Comparison of ENCODE assay signal across 9 mouse cellular contexts in genomic region chr3:116033871-116034222, GRCm38 (mm10). TPM values are rescaled to one million over a fixed set of nuclear protein-coding genes. Genes with fewer than 3 reads are reported as not detected.
A peak's percentile ranks its signal among the peaks of the same experiment; 100 is the strongest.
DNase-seq lines count a peak whose midpoint lies in the region; ATAC-seq lines count a peak whose summit lies in the region.
"Had no signal": no experiment of that assay in that cellular context is flagged by ENCODE, and none has a peak within 500 bp of the region (broad histone marks: within the 10 kb centered on the region; RNA-seq: fewer than 3 reads in every experiment).

No protein-coding gene starts in this region.

- DNase-seq in left cerebral cortex, postnatal 25 days (ENCODE audit: low spot score in 2 of 2): peak; percentile 31 to 65
- no peak for DNase-seq in left cerebral cortex, postnatal 4 days
- DNase-seq in lung, postnatal 14 days: peak; percentile 29
- no peak for DNase-seq in spleen, postnatal 14 days (ENCODE audit: low spot score in 2 of 2)
- no peak for DNase-seq in layer of hippocampus, adult 11-12 months (ENCODE audit: low spot score)

- H3K4me1 ChIP-seq in forebrain, embryonic 16.5 days (replicated peaks; ENCODE audit: control insufficient read depth, insufficient read depth, low read length): no peaks in the 10 kb centered on the region

- H3K9ac ChIP-seq in forebrain, embryonic 16.5 days (replicated peaks; ENCODE audit: low read depth, low read length): no peak overlapping the region

- no peaks in the 10 kb centered on the region for H3K9me3 ChIP-seq in forebrain, embryonic 16.5 days (ENCODE audit: control insufficient read depth, low read length)
- H3K9me3 ChIP-seq: megakaryocyte, embryonic 14.5 days had no signal

- H3K36me3 ChIP-seq in forebrain, embryonic 16.5 days (ENCODE audit: control insufficient read depth, insufficient read depth): no peaks in the 10 kb centered on the region

- intact Hi-C loops in left cerebral cortex, postnatal 25 days (cut with DNase I): loop anchor here (1.0 to 10.0 kb wide), 3 partner anchors 219 to 471 kb away; partner anchors contain the start of genes Gpr88 and Rtca
- intact Hi-C loops in left cerebral cortex, postnatal 4 days (cut with DNase I): loop anchor here (5.0 kb wide), 1 partner anchor 453 kb away; no protein-coding TSS in a partner anchor

- H3K4me3 ChIP-seq in forebrain, embryonic 16.5 days (replicated peaks; ENCODE audit: low read length): no peak overlapping the region
- H3K4me3 ChIP-seq: megakaryocyte, embryonic 14.5 days had no signal

- no peaks in the 10 kb centered on the region for H3K27me3 ChIP-seq in forebrain, embryonic 16.5 days (replicated peaks; ENCODE audit: control insufficient read depth, insufficient read depth, low read length)

- 61% methylated on average over 3 of the region's 3 CpGs for WGBS in forebrain, embryonic 16.5 days

- no peak overlapping the region for H3K4me2 ChIP-seq in forebrain, embryonic 16.5 days (ENCODE audit: low read length)

- H3K27ac ChIP-seq in forebrain, embryonic 16.5 days (ENCODE audit: low read length): no peak overlapping the region

- ATAC-seq in activated CD4-positive, CD25-positive, alpha-beta regulatory T cell, adult 4 months: peak; percentile 40
- peak; percentile 36 for ATAC-seq in forebrain, embryonic 16.5 days
- no peak for ATAC-seq in erythroid progenitor cell, adult 5-6 weeks (replicated peaks; ENCODE audit: low FRiP score, poor library complexity, severe bottlenecking)

RNA-seq across cellular contexts. Expression of gene Extl2, which starts 26.6 kb away (rescaled TPM):
- total RNA-seq in left cerebral cortex, postnatal 25 days (2021): 10 to 100 TPM; 72.4 to 72.5 TPM
- total RNA-seq in left cerebral cortex, postnatal 4 days (2021): 10 to 100 TPM; 31.9 to 35.2 TPM
- 10 to 100 TPM in 1 of 2 experiments, 1 to 10 TPM in 1; 6.9 to 11.1 TPM for polyA plus RNA-seq in activated CD4-positive, CD25-positive, alpha-beta regulatory T cell, adult 4 months (2017; shearing (Covaris generic))
- 24.3 and 26.8 TPM in 2 replicates for polyA plus RNA-seq in forebrain, embryonic 16.5 days (2015; fragmentation: Nextera tagmentation; extraction: Ambion mirVana)
- 4.2 and 46.9 TPM in 2 replicates for total RNA-seq in erythroid progenitor cell, adult 5-6 weeks (2015; ENCODE audit: low replicate concordance)
- total RNA-seq in erythroid progenitor cell, adult 5-6 weeks (2017; ENCODE audit: low replicate concordance): 0.61 and 3.3 TPM in 2 replicates

RNA-seq across cellular contexts. Expression of gene Slc30a7, which starts 26.6 kb away (rescaled TPM):
- 10 to 100 TPM; 21.9 to 23.8 TPM for total RNA-seq in left cerebral cortex, postnatal 25 days (2021)
- 10 to 100 TPM; 37.5 to 45.8 TPM for total RNA-seq in left cerebral cortex, postnatal 4 days (2021)
- 10 to 100 TPM; 47.7 to 50.2 TPM for polyA plus RNA-seq in activated CD4-positive, CD25-positive, alpha-beta regulatory T cell, adult 4 months (2017; shearing (Covaris generic))
- 19.0 and 22.4 TPM in 2 replicates for polyA plus RNA-seq in forebrain, embryonic 16.5 days (2015; fragmentation: Nextera tagmentation; extraction: Ambion mirVana)
- total RNA-seq in erythroid progenitor cell, adult 5-6 weeks (2015; ENCODE audit: low replicate concordance): 2.9 and 17.3 TPM in 2 replicates
- 1.8 and 2.4 TPM in 2 replicates for total RNA-seq in erythroid progenitor cell, adult 5-6 weeks (2017; ENCODE audit: low replicate concordance)

Comparison
In these comparisons a context has a peak if more than half of its experiments do, and no peak if none do; other contexts are left out.
1. DNase-seq: peak in left cerebral cortex, postnatal 25 days (2 of 2) and lung, postnatal 14 days (single experiment); none in left cerebral cortex, postnatal 4 days (single experiment), spleen, postnatal 14 days (0 of 2) and layer of hippocampus, adult 11-12 months (single experiment).